ENCODE assay signal across 22 mouse cellular contexts in the genomic region with DNA sequence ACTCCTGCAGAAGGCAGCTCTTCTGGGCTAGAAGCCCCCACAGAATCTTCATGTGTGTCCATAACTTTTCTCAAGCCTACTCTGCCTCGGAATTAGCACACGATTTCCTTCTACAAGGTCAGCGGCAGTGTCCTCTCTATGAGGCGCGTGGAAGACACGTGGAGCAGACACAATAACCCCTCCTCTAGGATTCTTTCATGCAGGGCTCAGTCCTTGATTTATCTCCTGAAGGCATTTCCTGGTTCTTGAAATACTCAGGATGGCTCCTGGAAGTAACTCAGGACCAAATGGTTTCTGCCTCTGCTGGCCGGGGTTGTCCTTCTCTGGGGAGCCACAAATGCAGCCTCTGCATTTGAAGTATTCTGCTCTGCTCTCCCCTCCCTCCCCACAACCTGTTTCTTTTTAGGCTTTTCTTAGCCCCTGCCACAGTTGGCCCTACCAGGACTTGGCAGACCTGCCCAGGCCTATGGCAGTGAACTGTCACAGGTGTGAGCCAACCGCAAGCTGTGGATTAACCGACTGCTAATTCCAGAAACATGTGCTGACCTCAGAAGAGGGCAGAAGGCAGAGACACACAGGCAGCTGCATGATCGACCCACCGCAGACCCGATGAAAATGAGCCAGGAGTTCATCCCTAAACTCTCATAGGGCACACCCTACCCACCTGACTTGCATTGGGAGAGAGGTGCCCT.
DNase-seq lines count a peak whose midpoint lies in the region; ATAC-seq lines count a peak whose summit lies in the region.
"Had no signal": no experiment of that assay in that cellular context is flagged by ENCODE, and none has a peak within 500 bp of the region (broad histone marks: within the 10 kb centered on the region; RNA-seq: fewer than 3 reads in every experiment).

No protein-coding gene starts in this region.

- DNase-seq in adrenal gland, adult 2 months, result peak; percentile 10
- no peak for DNase-seq in adrenal gland, postnatal 10 days
- DNase-seq in heart, embryonic 10.5 days (ENCODE audit: low spot score), result no peak
- DNase-seq in heart, postnatal 25 days (ENCODE audit: low spot score), result no peak
- DNase-seq in midbrain, embryonic 11.5 days (ENCODE audit: low spot score, missing footprints), result no peak
- DNase-seq: cerebellum, adult 2 months; forebrain, postnatal 0 days; heart, adult 11 months; left cerebral cortex, postnatal 4 days; liver; thymus, adult 18-20 months; thymus, postnatal 4 days had no signal

- no peak overlapping the region for H3K4me3 ChIP-seq in heart, embryonic 10.5 days
- no peak overlapping the region for H3K4me3 ChIP-seq in midbrain, embryonic 13.5 days (replicated peaks)
- H3K4me3 ChIP-seq in midbrain, embryonic 11.5 days (ENCODE audit: low read depth, low read length), result no peak overlapping the region
- no peak overlapping the region for H3K4me3 ChIP-seq in intestine, embryonic 15.5 days (replicated peaks)
- H3K4me3 ChIP-seq: forebrain, embryonic 10.5 days; stomach, embryonic 15.5 days had no signal

- 70% methylated on average over 12 of the region's 12 CpGs for WGBS in heart, embryonic 10.5 days
- 86% methylated on average over 12 of the region's 12 CpGs for WGBS in midbrain, embryonic 13.5 days
- WGBS in midbrain, embryonic 11.5 days, result 86% methylated on average over 12 of the region's 12 CpGs
- WGBS in intestine, embryonic 15.5 days, result 60% methylated on average over 12 of the region's 12 CpGs

- 0 out of 2 replicates have a peak, but pooled peaks have one; percentile 37 for ATAC-seq in midbrain, embryonic 13.5 days
- ATAC-seq in midbrain, embryonic 11.5 days (ENCODE audit: low FRiP score), result no peak
- ATAC-seq in CD4-positive, CD25-positive, alpha-beta regulatory T cell, adult 4 months, result no peak
- no peak for ATAC-seq in intestine, embryonic 15.5 days
- ATAC-seq: activated CD4-positive, CD25-positive, alpha-beta regulatory T cell, adult 4 months; forebrain, postnatal 0 days; intestine, embryonic 16.5 days; lung, postnatal 0 days; midbrain, embryonic 16.5 days had no signal

- H3K36me3 ChIP-seq in heart, embryonic 10.5 days, result no peaks in the 10 kb centered on the region
- no peaks in the 10 kb centered on the region for H3K36me3 ChIP-seq in midbrain, embryonic 13.5 days
- no peaks in the 10 kb centered on the region for H3K36me3 ChIP-seq in midbrain, embryonic 11.5 days (ENCODE audit: control insufficient read depth, insufficient read depth, low read length)
- H3K36me3 ChIP-seq in intestine, embryonic 15.5 days, result no peaks in the 10 kb centered on the region
- H3K36me3 ChIP-seq: forebrain, embryonic 10.5 days; G1E; stomach, embryonic 15.5 days had no signal

- H3K9me3 ChIP-seq in heart, embryonic 10.5 days, result no peaks in the 10 kb centered on the region
- no peaks in the 10 kb centered on the region for H3K9me3 ChIP-seq in midbrain, embryonic 13.5 days
- no peaks in the 10 kb centered on the region for H3K9me3 ChIP-seq in midbrain, embryonic 11.5 days (ENCODE audit: control insufficient read depth, low read length)
- no peaks in the 10 kb centered on the region for H3K9me3 ChIP-seq in intestine, embryonic 15.5 days
- H3K9me3 ChIP-seq: forebrain, embryonic 10.5 days; G1E; stomach, embryonic 15.5 days had no signal

- peak overlapping the region; percentile 31; the same call in 1 of the 2 replicates for H3K27ac ChIP-seq in heart, embryonic 10.5 days
- no peak overlapping the region for H3K27ac ChIP-seq in midbrain, embryonic 13.5 days
- no peak overlapping the region for H3K27ac ChIP-seq in midbrain, embryonic 11.5 days (ENCODE audit: low read depth, low read length)
- H3K27ac ChIP-seq in intestine, embryonic 15.5 days, result no peak overlapping the region
- H3K27ac ChIP-seq: forebrain, embryonic 10.5 days; stomach, embryonic 15.5 days had no signal

- H3K27me3 ChIP-seq in heart, embryonic 10.5 days (ENCODE audit: insufficient read depth, poor library complexity, severe bottlenecking), result no peaks in the 10 kb centered on the region
- H3K27me3 ChIP-seq in midbrain, embryonic 13.5 days, result no peaks in the 10 kb centered on the region
- no peaks in the 10 kb centered on the region for H3K27me3 ChIP-seq in midbrain, embryonic 11.5 days (ENCODE audit: control insufficient read depth, insufficient read depth, low read length)
- H3K27me3 ChIP-seq in intestine, embryonic 15.5 days (replicated peaks), result no peaks in the 10 kb centered on the region
- H3K27me3 ChIP-seq: stomach, embryonic 15.5 days had no signal

- intact Hi-C loops in heart, postnatal 25 days (cut with DNase I), result no loop called here

- H3K9ac ChIP-seq in midbrain, embryonic 13.5 days (replicated peaks), result no peak overlapping the region
- H3K9ac ChIP-seq in midbrain, embryonic 11.5 days (ENCODE audit: low read length), result no peak overlapping the region
- no peak overlapping the region for H3K9ac ChIP-seq in intestine, embryonic 15.5 days
- H3K9ac ChIP-seq: forebrain, postnatal 0 days; stomach, embryonic 15.5 days had no signal

- no peak overlapping the region for H3K4me2 ChIP-seq in midbrain, embryonic 13.5 days (replicated peaks)
- H3K4me2 ChIP-seq in midbrain, embryonic 11.5 days, result no peak overlapping the region
- no peak overlapping the region for H3K4me2 ChIP-seq in intestine, embryonic 15.5 days (replicated peaks)
- H3K4me2 ChIP-seq: stomach, embryonic 15.5 days had no signal

- peaks cover 33% of the 10 kb centered on the region for H3K4me1 ChIP-seq in heart, embryonic 10.5 days
- H3K4me1 ChIP-seq in midbrain, embryonic 13.5 days (replicated peaks), result peaks cover 32% of the 10 kb centered on the region
- no peaks in the 10 kb centered on the region for H3K4me1 ChIP-seq in midbrain, embryonic 11.5 days (ENCODE audit: control insufficient read depth, insufficient read depth, low read length)
- H3K4me1 ChIP-seq in intestine, embryonic 15.5 days (replicated peaks), result peaks cover 3% of the 10 kb centered on the region; the same call in 1 of the 2 replicates
